Mouse (Mus musculus): ENCODE measurements around the gene Tmprss4.

GRCm38 (mm10) chr9:45170150-45170549, 33.7 kb downstream of the Tmprss4 start:
- no peak for TF ChIP-seq CTCF (IDR thresholded peaks at IDR 0.05; ENCODE audit: borderline replicate concordance, extremely low read depth, insufficient read depth, insufficient read length)
- TF ChIP-seq POLR2A (IDR thresholded peaks at IDR 0.05; ENCODE audit: borderline replicate concordance, extremely low read depth, insufficient read depth, insufficient read length, poor library complexity, severe bottlenecking) = no peak
